Mouse (Mus musculus): ENCODE data around the gene Kmt2d. TPM values are rescaled to one million over a fixed set of nuclear protein-coding genes. Genes with fewer than 3 reads are reported as not detected.
"Not testable (repeated sequence)": the region's sequence is repeated elsewhere in the genome, so short reads cannot be mapped to it uniquely, and the experiment has no call there.

Kmt2d gene
- polyA plus RNA-seq (2014; fragmentation: Nextera tagmentation; extraction: Ambion mirVana): 12.9 and 14.9 TPM in 2 replicates

DNA sequence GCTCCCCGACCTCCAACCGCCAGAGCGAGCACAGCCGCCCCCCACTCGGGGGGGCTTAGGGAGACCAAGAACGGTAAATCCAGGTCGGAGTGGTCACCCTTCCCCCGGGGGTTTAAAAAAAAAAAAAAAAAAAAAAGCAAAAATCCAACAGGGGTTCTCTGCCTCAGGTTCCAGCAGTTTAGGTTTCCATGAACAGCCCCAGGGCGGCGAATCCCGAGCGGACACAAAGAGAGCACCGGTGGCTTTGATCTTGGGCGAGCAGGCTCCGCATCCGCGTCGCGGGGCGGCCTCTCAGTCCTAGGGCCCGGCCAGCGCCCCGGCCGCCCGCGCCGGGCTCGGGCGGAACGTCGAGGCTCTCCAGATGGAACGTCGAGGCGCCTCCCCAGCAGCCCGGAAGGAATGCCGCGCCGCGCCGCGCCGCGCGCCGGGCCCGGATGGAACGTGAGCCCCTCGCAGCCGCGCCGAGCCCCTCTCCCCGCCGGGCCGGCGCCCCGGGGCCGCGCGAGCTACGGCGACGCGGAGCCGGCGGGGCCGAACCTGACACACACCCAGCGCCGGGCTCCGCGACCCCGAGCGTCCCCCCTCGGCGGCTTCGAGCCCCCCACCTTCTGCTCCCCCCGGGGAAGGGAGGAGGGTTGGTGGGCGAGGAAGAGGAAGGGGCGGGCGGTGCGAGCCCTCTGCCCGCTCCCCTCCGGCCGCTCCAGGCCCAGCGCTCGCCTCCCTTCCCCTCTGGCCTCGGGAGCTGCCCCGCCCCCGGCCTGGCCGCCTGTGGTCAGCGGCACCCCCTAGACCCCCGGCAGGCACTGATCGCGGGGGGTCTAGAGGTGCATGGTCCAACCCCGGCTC lies at the start of gene Kmt2d:
Gene Kmt2d (minus strand): TSS at position 135 of the 846 bp plus-strand sequence.
- peak within 1 kb of the TSS; percentile 94 for H3K9ac ChIP-seq
- peak; percentile 44 for ATAC-seq (ENCODE audit: low FRiP score)
- H3K27me3 ChIP-seq (ENCODE audit: control insufficient read depth, insufficient read depth, low read length): no peaks in the 10 kb centered on the region
- H3K4me3 ChIP-seq (replicated peaks; ENCODE audit: low read length): peak within 1 kb of the TSS; percentile 87
- peak within 1 kb of the TSS; percentile 84 for H3K4me2 ChIP-seq (replicated peaks)
- H3K36me3 ChIP-seq (replicated peaks; ENCODE audit: control insufficient read depth, insufficient read depth): peaks cover 3% of the 10 kb centered on the region
- peaks cover 43% of the 10 kb centered on the region for H3K4me1 ChIP-seq (replicated peaks; ENCODE audit: control insufficient read depth, insufficient read depth, low read length)
- peak within 1 kb of the TSS; percentile 98 for H3K27ac ChIP-seq
- peak; percentile 42 for DNase-seq (ENCODE audit: low spot score)
- WGBS: under 1% methylated on average over 66 of the region's 94 CpGs
- no peaks in the 10 kb centered on the region for H3K9me3 ChIP-seq (ENCODE audit: control insufficient read depth, low read length)

DNA sequence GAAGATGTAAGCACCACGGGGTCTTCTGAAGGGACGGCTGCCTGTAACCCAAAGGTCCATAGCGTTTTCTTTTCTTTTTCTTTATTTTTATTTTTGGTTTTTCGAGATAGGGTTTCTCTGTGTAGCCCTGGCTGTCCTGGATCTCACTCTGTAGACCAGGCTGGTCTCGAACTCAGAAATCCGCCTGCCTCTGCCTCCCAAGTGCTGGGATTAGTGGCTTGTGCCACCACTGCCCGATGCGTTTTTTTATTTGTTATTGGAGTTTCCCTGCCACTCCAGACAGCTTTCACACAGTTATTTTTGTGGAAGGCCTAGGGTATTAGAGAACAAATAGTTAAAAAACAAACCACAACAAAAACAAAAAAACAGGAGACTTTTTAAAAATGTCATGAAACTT lies 47.5 kb upstream of the Kmt2d start:
- not testable (repeated sequence) for H3K9me3 ChIP-seq (ENCODE audit: control insufficient read depth, low read length); ATAC-seq (ENCODE audit: low FRiP score); H3K27me3 ChIP-seq (ENCODE audit: control insufficient read depth, insufficient read depth, low read length); DNase-seq (ENCODE audit: low spot score)
- H3K36me3 ChIP-seq (replicated peaks; ENCODE audit: control insufficient read depth, insufficient read depth): peaks cover 12% of the 10 kb centered on the region; the same call in 1 of the 2 replicates
- H3K27ac ChIP-seq: peak overlapping the region; percentile 97
- H3K9ac ChIP-seq: peak overlapping the region; percentile 90
- 30% methylated on average over 8 of the region's 8 CpGs for whole genome bisulfite sequencing
- H3K4me2 ChIP-seq (replicated peaks): peak overlapping the region; percentile 76
- H3K4me3 ChIP-seq (replicated peaks; ENCODE audit: low read length): peak overlapping the region; percentile 92
- H3K4me1 ChIP-seq (replicated peaks; ENCODE audit: control insufficient read depth, insufficient read depth, low read length): peaks cover 27% of the 10 kb centered on the region

DNA sequence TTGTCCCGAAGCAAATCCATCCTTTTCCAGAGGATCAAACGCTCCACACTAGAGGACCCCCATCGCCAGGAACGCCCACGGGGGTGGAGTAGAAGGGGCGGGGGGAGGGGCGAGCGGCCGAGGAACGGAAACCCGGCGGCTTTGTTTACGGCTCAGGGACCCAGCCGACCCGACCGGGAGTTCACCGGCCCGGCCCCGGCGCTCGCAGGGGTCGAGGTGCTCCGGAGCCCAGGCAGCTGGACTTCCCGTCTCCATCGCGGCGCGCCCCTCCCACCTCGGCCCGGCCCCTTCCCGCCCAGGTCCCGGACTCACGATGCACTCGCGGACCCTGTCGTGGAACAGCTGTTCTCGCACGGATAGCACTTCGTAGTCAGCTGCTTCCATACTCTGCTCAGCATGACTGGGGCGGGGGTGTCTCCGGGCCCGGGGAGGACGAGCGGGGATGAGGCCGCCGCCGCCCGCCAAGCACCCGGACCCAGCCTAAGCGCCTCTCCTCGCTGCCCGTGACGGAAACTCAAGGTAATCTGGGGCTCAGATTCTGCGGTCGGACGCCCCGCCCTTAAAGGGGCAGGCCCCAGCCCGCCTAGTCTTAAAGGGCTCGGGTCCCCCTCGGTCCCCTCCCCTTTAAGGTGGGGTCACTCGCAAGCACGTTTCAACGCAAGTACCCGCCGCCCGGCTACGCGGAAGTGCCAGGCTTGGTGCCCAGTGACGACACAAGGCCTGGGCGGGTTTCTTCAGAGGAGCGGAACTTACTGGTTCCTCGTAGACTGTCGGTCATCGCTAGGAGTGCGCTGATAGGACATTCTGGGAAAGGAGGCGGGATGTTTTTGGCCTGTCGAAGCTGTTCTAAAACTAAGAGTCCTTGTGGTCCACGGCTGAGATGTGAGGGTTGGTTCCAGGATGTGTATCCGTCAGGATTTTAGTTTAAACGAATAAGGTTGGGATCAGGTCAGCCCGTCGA lies 46.8 kb upstream of the Kmt2d start, which contains the start of gene Lmbr1l:
Gene Lmbr1l (minus strand): TSS at position 694 of the 961 bp plus-strand sequence.
- H3K9ac ChIP-seq: peak within 1 kb of the TSS; percentile 90
- WGBS: under 1% methylated on average over 82 of the region's 82 CpGs
- ATAC-seq (ENCODE audit: low FRiP score): peak; percentile 99

DNA sequence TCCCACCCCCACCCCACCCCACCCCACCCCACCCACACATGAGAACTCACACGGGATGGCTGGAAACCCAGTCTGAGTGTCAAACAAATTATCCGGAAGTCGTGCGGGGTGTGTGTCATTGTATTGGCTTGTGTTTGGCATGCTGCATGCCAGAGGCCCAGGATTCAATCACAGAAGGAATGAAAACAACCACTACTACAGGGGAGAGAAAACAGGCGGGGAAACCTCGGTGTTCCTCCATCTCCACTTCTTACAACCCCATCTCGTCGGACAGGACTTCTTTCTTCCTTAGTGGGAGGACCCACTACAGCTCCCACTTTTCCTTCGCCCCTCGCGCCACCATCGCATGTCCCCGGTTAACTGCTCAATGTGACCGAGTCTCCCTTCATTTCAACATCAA lies 46.1 kb upstream of the Kmt2d start:
- H3K4me2 ChIP-seq (replicated peaks): peak overlapping the region; percentile 76
- H3K36me3 ChIP-seq (replicated peaks; ENCODE audit: control insufficient read depth, insufficient read depth): peaks cover 26% of the 10 kb centered on the region
- WGBS: 1% methylated on average over 14 of the region's 14 CpGs
- ATAC-seq (ENCODE audit: low FRiP score): no peak
- H3K27me3 ChIP-seq (ENCODE audit: control insufficient read depth, insufficient read depth, low read length): no peaks in the 10 kb centered on the region
- H3K9ac ChIP-seq: peak overlapping the region; percentile 90
- peak overlapping the region; percentile 97 for H3K27ac ChIP-seq
- no peaks in the 10 kb centered on the region for H3K9me3 ChIP-seq (ENCODE audit: control insufficient read depth, low read length)
- H3K4me3 ChIP-seq (replicated peaks; ENCODE audit: low read length): peak overlapping the region; percentile 92
- H3K4me1 ChIP-seq (replicated peaks; ENCODE audit: control insufficient read depth, insufficient read depth, low read length): peaks cover 27% of the 10 kb centered on the region
- no peak for DNase-seq (ENCODE audit: low spot score)

More for the DNA sequence above, 46.8 kb upstream of the Kmt2d start, which contains the start of gene Lmbr1l:
- H3K4me1 ChIP-seq (replicated peaks; ENCODE audit: control insufficient read depth, insufficient read depth, low read length): peaks cover 27% of the 10 kb centered on the region
- H3K36me3 ChIP-seq (replicated peaks; ENCODE audit: control insufficient read depth, insufficient read depth): peaks cover 19% of the 10 kb centered on the region
- H3K27ac ChIP-seq: peak within 1 kb of the TSS; percentile 97
- H3K4me2 ChIP-seq (replicated peaks): peak within 1 kb of the TSS; percentile 76
- no peaks in the 10 kb centered on the region for H3K27me3 ChIP-seq (ENCODE audit: control insufficient read depth, insufficient read depth, low read length)
- H3K9me3 ChIP-seq (ENCODE audit: control insufficient read depth, low read length): no peaks in the 10 kb centered on the region
- H3K4me3 ChIP-seq (replicated peaks; ENCODE audit: low read length): peak within 1 kb of the TSS; percentile 92
- peak; percentile 99 for DNase-seq (ENCODE audit: low spot score)

DNA sequence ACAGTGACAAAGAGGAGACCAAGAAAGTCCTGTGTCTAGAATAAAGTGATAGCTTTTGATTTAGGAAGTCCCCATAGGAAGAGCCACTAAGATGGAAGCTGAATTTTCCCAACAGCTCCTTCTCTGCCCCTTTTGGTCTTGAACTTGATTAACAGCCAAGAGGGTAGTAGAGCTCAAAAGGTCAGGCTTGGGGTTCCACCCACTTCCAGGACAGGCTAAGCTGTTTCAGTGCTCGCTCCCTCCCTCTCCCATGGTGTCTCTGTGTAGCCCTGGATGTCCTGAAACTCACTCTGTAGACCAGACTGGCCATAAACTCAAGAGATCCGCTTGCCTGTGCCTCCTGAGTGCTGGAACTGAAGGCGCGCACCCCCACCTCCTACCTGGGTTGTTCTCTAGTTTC lies 45.0 kb upstream of the Kmt2d start:
- DNase-seq (ENCODE audit: low spot score): no peak
- H3K4me1 ChIP-seq (replicated peaks; ENCODE audit: control insufficient read depth, insufficient read depth, low read length): peaks cover 27% of the 10 kb centered on the region
- H3K4me2 ChIP-seq (replicated peaks): peak overlapping the region; percentile 76
- ATAC-seq (ENCODE audit: low FRiP score): no peak
- H3K27ac ChIP-seq: no peak overlapping the region
- WGBS: 93% methylated on average over 4 of the region's 4 CpGs
- H3K9ac ChIP-seq: peak overlapping the region; percentile 90
- H3K9me3 ChIP-seq (ENCODE audit: control insufficient read depth, low read length): no peaks in the 10 kb centered on the region
- peaks cover 37% of the 10 kb centered on the region for H3K36me3 ChIP-seq (replicated peaks; ENCODE audit: control insufficient read depth, insufficient read depth)
- H3K4me3 ChIP-seq (replicated peaks; ENCODE audit: low read length): peak overlapping the region; percentile 92
- no peaks in the 10 kb centered on the region for H3K27me3 ChIP-seq (ENCODE audit: control insufficient read depth, insufficient read depth, low read length)

DNA sequence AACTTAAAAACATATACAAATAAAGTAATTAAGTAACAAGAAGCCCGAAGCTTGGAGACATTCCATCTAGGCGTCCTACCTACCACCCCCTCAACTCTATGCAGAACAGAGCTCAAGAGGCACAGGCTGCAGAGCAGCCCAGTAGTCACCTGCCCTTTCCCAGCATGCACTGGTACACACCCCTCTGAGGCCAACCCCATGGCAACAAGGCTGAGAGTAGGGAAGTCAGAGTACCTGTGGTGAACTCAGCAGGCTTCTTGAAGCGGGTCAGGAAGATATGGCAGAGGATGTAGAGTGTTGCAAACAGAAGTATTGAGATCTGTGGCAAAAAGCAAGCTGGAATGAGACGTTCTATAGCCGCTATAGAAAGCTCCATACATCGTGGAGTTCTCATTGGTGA lies 43.9 kb upstream of the Kmt2d start:
- H3K4me3 ChIP-seq (replicated peaks; ENCODE audit: low read length): no peak overlapping the region
- H3K4me2 ChIP-seq (replicated peaks): no peak overlapping the region
- WGBS: 94% methylated on average over 6 of the region's 6 CpGs
- peaks cover 27% of the 10 kb centered on the region for H3K4me1 ChIP-seq (replicated peaks; ENCODE audit: control insufficient read depth, insufficient read depth, low read length)
- H3K27me3 ChIP-seq (ENCODE audit: control insufficient read depth, insufficient read depth, low read length): no peaks in the 10 kb centered on the region
- DNase-seq (ENCODE audit: low spot score) (no peak), ATAC-seq (ENCODE audit: low FRiP score) (no peak)
- no peaks in the 10 kb centered on the region for H3K9me3 ChIP-seq (ENCODE audit: control insufficient read depth, low read length)
- H3K36me3 ChIP-seq (replicated peaks; ENCODE audit: control insufficient read depth, insufficient read depth): peaks cover 48% of the 10 kb centered on the region
- H3K9ac ChIP-seq: no peak overlapping the region
- H3K27ac ChIP-seq: no peak overlapping the region

DNA sequence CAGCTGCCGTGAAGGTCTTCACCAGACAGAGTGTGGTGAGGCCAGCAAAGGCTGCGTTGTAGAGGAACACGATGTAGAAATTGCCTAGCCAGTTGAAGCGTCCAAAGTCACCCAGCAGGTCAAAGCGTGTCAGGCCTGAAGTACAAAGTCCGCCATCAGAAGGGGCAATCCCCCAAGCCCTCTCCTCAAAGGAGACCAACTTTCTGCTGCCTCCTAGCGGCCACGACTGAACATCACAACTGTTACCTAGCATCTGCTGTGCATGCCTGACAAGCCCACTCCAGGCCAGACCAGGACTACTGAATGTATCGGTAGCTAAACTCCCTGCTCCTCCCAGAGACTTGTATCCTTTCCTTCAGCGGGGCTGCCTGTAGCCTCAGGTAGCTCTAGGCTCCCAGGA lies 33.7 kb upstream of the Kmt2d start:
- peaks cover 65% of the 10 kb centered on the region for H3K36me3 ChIP-seq (replicated peaks; ENCODE audit: control insufficient read depth, insufficient read depth)
- no peak for ATAC-seq (ENCODE audit: low FRiP score)
- H3K27me3 ChIP-seq (ENCODE audit: control insufficient read depth, insufficient read depth, low read length): peaks cover 9% of the 10 kb centered on the region
- no peaks in the 10 kb centered on the region for H3K9me3 ChIP-seq (ENCODE audit: control insufficient read depth, low read length)
- DNase-seq (ENCODE audit: low spot score): peak; percentile 73
- no peak overlapping the region for H3K27ac ChIP-seq
- H3K4me2 ChIP-seq (replicated peaks): no peak overlapping the region
- H3K4me3 ChIP-seq (replicated peaks; ENCODE audit: low read length): no peak overlapping the region
- WGBS: 28% methylated on average over 10 of the region's 10 CpGs
- no peak overlapping the region for H3K9ac ChIP-seq
- no peaks in the 10 kb centered on the region for H3K4me1 ChIP-seq (replicated peaks; ENCODE audit: control insufficient read depth, insufficient read depth, low read length)

DNA sequence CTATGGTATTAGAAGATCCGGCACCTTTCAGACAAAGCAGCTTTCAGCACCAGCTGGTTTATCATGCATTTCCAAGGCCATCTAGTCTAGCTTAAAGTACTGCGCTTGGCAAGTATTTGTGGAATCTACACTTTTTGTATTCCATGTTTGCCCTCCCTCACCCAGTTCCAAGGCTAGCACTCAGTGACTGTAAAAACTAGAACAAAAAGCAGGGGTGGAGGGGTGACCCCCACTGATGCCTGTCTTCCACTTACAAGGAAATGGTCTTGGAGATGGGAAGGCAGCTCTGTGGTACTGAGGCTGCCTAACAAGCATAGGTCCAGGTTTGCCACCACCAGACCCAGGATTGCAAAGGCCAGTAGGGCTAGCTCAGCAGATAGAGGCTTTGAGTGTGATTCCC lies 31.6 kb upstream of the Kmt2d start:
- peaks cover 44% of the 10 kb centered on the region for H3K36me3 ChIP-seq (replicated peaks; ENCODE audit: control insufficient read depth, insufficient read depth)

DNA sequence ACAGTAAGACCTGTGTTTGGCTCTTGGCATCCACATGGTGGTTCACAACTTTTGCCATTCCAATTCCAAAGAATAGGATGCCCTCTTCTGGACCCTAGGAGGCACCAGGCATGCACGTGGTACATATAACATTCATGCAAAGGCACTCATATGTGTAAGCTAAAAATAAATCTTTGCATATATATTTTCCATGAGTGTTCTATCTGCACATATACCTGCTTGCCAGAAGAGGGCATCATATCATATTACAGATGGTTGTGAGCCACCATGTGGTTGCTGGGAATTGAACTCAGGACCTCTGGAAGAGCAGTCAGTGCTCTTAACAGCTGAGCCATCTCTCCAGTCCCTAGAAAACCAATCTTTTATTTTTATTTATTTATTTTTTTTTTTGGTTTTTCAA lies 30.5 kb upstream of the Kmt2d start:
- H3K4me1 ChIP-seq (replicated peaks; ENCODE audit: control insufficient read depth, insufficient read depth, low read length): peaks cover 5% of the 10 kb centered on the region; the same call in 1 of the 2 replicates
- no peaks in the 10 kb centered on the region for H3K9me3 ChIP-seq (ENCODE audit: control insufficient read depth, low read length)
- no peak overlapping the region for H3K4me3 ChIP-seq (replicated peaks; ENCODE audit: low read length)
- no peak overlapping the region for H3K27ac ChIP-seq
- no peak overlapping the region for H3K4me2 ChIP-seq (replicated peaks)
- no peak for ATAC-seq (ENCODE audit: low FRiP score)
- peaks cover 34% of the 10 kb centered on the region for H3K36me3 ChIP-seq (replicated peaks; ENCODE audit: control insufficient read depth, insufficient read depth)
- 65% methylated on average over 1 of the region's 1 CpGs for WGBS
- H3K27me3 ChIP-seq (ENCODE audit: control insufficient read depth, insufficient read depth, low read length): peaks cover 40% of the 10 kb centered on the region
- DNase-seq (ENCODE audit: low spot score): no peak
- H3K9ac ChIP-seq: no peak overlapping the region

More for the DNA sequence above, 31.6 kb upstream of the Kmt2d start:
- H3K4me1 ChIP-seq (replicated peaks; ENCODE audit: control insufficient read depth, insufficient read depth, low read length): peaks cover 5% of the 10 kb centered on the region; the same call in 1 of the 2 replicates
- ATAC-seq (ENCODE audit: low FRiP score) (no peak), DNase-seq (ENCODE audit: low spot score) (no peak)
- no peak overlapping the region for H3K9ac ChIP-seq
- WGBS: 90% methylated on average over 2 of the region's 2 CpGs
- H3K4me3 ChIP-seq (replicated peaks; ENCODE audit: low read length): no peak overlapping the region
- no peaks in the 10 kb centered on the region for H3K9me3 ChIP-seq (ENCODE audit: control insufficient read depth, low read length)
- H3K4me2 ChIP-seq (replicated peaks): no peak overlapping the region
- H3K27ac ChIP-seq: no peak overlapping the region
- peaks cover 30% of the 10 kb centered on the region for H3K27me3 ChIP-seq (ENCODE audit: control insufficient read depth, insufficient read depth, low read length)

Data from hindbrain, embryonic 14.5 days (tissue).